Mouse (Mus musculus) ES-E14 (cell line): ENCODE measurements at regions not wholly inside any gene's neighbourhood (a gene's known extent, or its start where the extent isn't known, plus 50 kb on each side); places are given as distances from the start of the nearest gene placed in this dataset.

Experiments
- DNase-seq: peaks from one replicate; pipeline ENCODE4 v3.0.0-alpha.2; 2013; ENCODE audit warnings: low read depth, low spot score
- H3K27ac ChIP-seq: 2 replicates; pipeline ENCODE4 v1.5.1; 2012; ENCODE audit warnings: low read depth, mild to moderate bottlenecking, low read length, moderate library complexity, mixed read lengths; ENCODE audit not compliant: poor library complexity, insufficient read depth, severe bottlenecking
- H3K36me3 ChIP-seq: 2 replicates; pipeline ENCODE4 v1.6.1; 2012; ENCODE audit warnings: mild to moderate bottlenecking, low read length, moderate library complexity, mixed read lengths; ENCODE audit not compliant: control insufficient read depth, poor library complexity, insufficient read depth, severe bottlenecking
- H3K4me1 ChIP-seq, 2 experiments: fragments of 150-350 bp in 1 of 2; sonication (generic) in 1 of 2; 2 replicates each; pipeline ENCODE4 v1.6.1; 2012; ENCODE audit warnings: low read length in 2 of 2, mild to moderate bottlenecking in 1 of 2, mixed read lengths in 1 of 2; ENCODE audit not compliant: control insufficient read depth in 2 of 2, insufficient read depth in 2 of 2, poor library complexity in 1 of 2
- H3K4me3 ChIP-seq, 2 experiments: fragments of 150-350 bp in 1 of 2; sonication (generic) in 1 of 2; 2 replicates each; pipeline ENCODE4 v1.5.1; 2012; ENCODE audit warnings: low read length in 2 of 2, low read depth in 1 of 2, mild to moderate bottlenecking in 1 of 2, mixed read lengths in 1 of 2; ENCODE audit not compliant: insufficient read depth in 1 of 2, poor library complexity in 1 of 2, severe bottlenecking in 1 of 2
- H3K9ac ChIP-seq: 2 replicates; pipeline ENCODE4 v1.6.1; 2012; ENCODE audit warnings: low read depth, mild to moderate bottlenecking, low read length, mixed read lengths; ENCODE audit not compliant: poor library complexity, insufficient read depth, severe bottlenecking
- H3K9me3 ChIP-seq: fragments of 150-350 bp; sonication (generic); 2 replicates; pipeline ENCODE4 v1.6.1; 2012; ENCODE audit warnings: low read depth, mild to moderate bottlenecking, low read length; ENCODE audit not compliant: control insufficient read depth, insufficient read depth
- CHD2 ChIP-seq: IDR thresholded peaks from 2 replicates; pipeline ENCODE4 v1.6.1; 2014; ENCODE audit warnings: mild to moderate bottlenecking, low read depth, low read length, inconsistent platforms
- HCFC1 ChIP-seq: IDR thresholded peaks from 2 replicates; pipeline ENCODE4 v1.6.1; 2012; ENCODE audit warnings: low read length, inconsistent platforms, borderline replicate concordance; ENCODE audit not compliant: insufficient read depth
- MAFK ChIP-seq: IDR thresholded peaks from 2 replicates; pipeline ENCODE4 v1.6.1; 2014; ENCODE audit warnings: mild to moderate bottlenecking, low read depth, low read length, inconsistent platforms; ENCODE audit not compliant: insufficient read depth
- ZC3H11A ChIP-seq: IDR thresholded peaks from 2 replicates; pipeline ENCODE4 v1.6.1; 2012; ENCODE audit warnings: low read depth, mild to moderate bottlenecking, inconsistent platforms, low read length, borderline replicate concordance
- ZNF384 ChIP-seq: IDR thresholded peaks from 2 replicates; pipeline ENCODE4 v1.6.1; 2012; ENCODE audit warnings: low read depth, low read length, inconsistent platforms
- in situ Hi-C, 2 experiments: fragments of 600-800 bp; cut with MboI; formaldehyde crosslinking; loops; one replicate each; pipeline ENCODE4 v1.15.1; 2025; ENCODE audit warnings: low sequenced_read_pairs in 2 of 2, inconsistent platforms in 1 of 2; ENCODE audit not compliant: unreplicated experiment in 2 of 2

GRCm38 (mm10) chr2:179013891-179014593 lies 428.2 kb upstream of the Cdh4 start:
- H3K27ac ChIP-seq, result no peak overlapping the region
- in situ Hi-C loops, result no loop called here
- TF ChIP-seq HCFC1 (no peak), ZNF384 (no peak), MAFK (no peak), CHD2 (no peak), ZC3H11A (no peak)

DNA sequence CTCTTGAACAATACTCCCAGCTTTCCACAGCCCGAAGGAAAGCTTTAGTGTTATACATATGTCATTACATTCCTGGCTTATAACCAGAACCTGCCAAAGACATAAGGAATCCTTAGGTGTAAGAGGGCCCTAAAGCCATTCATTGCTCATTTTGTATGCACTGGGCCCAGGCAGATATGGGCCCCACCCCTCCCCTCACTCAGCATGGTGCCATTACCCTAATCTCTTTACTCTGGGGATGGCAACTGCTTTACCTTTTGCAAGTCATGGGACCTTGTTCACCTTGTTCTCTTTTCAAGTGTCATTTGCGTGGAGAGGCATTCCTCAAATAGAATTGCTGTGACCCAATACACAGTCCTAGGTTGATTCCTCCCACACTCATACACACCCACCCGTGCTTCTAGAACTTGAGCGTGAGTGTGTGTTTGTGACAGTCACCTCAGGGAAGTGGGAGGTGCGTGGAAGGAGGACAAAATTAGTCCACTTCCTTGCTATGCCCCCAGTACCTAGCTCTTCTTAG lies 419.5 kb upstream of the Cdh4 start:
- no peak for DNase-seq
- TF ChIP-seq MAFK, result no peak
- TF ChIP-seq ZC3H11A, result no peak
- TF ChIP-seq HCFC1, result no peak
- TF ChIP-seq ZNF384, result no peak
- no peak for TF ChIP-seq CHD2
- Histone ChIP-seq H3K4me3 (no peak overlapping the region), H3K36me3 (no peaks in the 10 kb centered on the region), H3K9me3 (no peaks in the 10 kb centered on the region), H3K9ac (no peak overlapping the region), H3K27ac (no peak overlapping the region), H3K4me1 (peaks cover 0 to 2% of the 10 kb centered on the region in 2 experiments; a peak in 1 of 4 replicates)
- in situ Hi-C loops, result no loop called here

More at GRCm38 (mm10) chr2:179013891-179014593, 428.2 kb upstream of the Cdh4 start:
- H3K36me3 ChIP-seq, result no peaks in the 10 kb centered on the region
- no peak for DNase-seq
- H3K4me3 ChIP-seq, result no peak overlapping the region
- no peaks in the 10 kb centered on the region for H3K9me3 ChIP-seq
- no peaks in the 10 kb centered on the region for H3K4me1 ChIP-seq
- H3K9ac ChIP-seq, result no peak overlapping the region

- H3K27ac ChIP-seq, result no peak overlapping the region
- H3K9ac ChIP-seq, result no peak overlapping the region
- H3K4me3 ChIP-seq, result no peak overlapping the region
- in situ Hi-C loops, result no loop called here
- no peak for DNase-seq
- no peak for TF ChIP-seq ZC3H11A
- TF ChIP-seq ZNF384, result no peak
- TF ChIP-seq HCFC1, result no peak
- TF ChIP-seq MAFK, result no peak
- no peak for TF ChIP-seq CHD2
- H3K4me1 ChIP-seq, result peaks cover 0 to 2% of the 10 kb centered on the region in 2 experiments; a peak in 1 of 4 replicates
- no peaks in the 10 kb centered on the region for H3K36me3 ChIP-seq
- no peaks in the 10 kb centered on the region for H3K9me3 ChIP-seq
These were observed 418.0 kb upstream of the Cdh4 start for GRCm38 (mm10) chr2:179024225-179024624.

DNA sequence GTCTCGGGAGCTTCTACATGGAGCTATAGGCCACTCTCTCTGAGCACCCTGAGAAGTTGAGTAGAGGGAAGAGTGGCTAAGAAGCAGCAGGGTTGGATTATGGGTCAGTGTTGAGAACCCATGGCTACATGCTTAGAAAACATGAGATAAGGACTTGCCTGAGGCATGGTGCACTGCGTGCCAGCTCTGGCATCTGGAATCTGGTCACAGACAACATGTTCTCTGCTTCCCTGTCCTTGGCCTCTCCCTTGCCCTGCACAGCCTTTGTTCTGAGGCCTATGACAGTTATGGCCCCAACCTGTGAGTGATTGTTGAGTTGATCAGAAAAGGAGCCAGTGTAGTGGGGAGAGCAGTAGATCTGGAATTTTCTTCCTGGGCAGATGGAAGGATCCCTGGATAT lies 409.1 kb upstream of the Cdh4 start:
- in situ Hi-C loops, result no loop called here
- no peaks in the 10 kb centered on the region for H3K4me1 ChIP-seq
- no peak for TF ChIP-seq MAFK
- no peak for TF ChIP-seq HCFC1
- TF ChIP-seq ZNF384, result no peak
- no peak for TF ChIP-seq CHD2
- no peak for TF ChIP-seq ZC3H11A
- no peak overlapping the region for H3K27ac ChIP-seq
- H3K36me3 ChIP-seq, result no peaks in the 10 kb centered on the region
- no peaks in the 10 kb centered on the region for H3K9me3 ChIP-seq
- no peak for DNase-seq
- H3K4me3 ChIP-seq, result no peak overlapping the region
- no peak overlapping the region for H3K9ac ChIP-seq
